Mouse (Mus musculus) hindbrain, embryonic 16.5 days (tissue): ENCODE measurements around the gene Osbpl6. TPM values are rescaled to one million over a fixed set of nuclear protein-coding genes. Genes with fewer than 3 reads are reported as not detected.

Source experiments
- ATAC-seq: fragments of 200-750 bp; cut with Nextera tagmentation; 2 replicates; pipeline ENCODE4 v1.8.0; 2017; ENCODE audit warnings: moderate TSS enrichment, moderate library complexity
- H3K27ac ChIP-seq: fragments of 300-500 bp; sonication (generic); 2 replicates; pipeline ENCODE4 v1.5.1; 2014; ENCODE audit warnings: low read depth, mild to moderate bottlenecking, control low read depth, low read length, moderate library complexity
- H3K27me3 ChIP-seq: fragments of 300-500 bp; sonication (generic); replicated peaks from 2 replicates; pipeline ENCODE4 v1.6.1; 2014; ENCODE audit warnings: low read length; ENCODE audit not compliant: control insufficient read depth, insufficient read depth
- H3K36me3 ChIP-seq: fragments of 300-500 bp; sonication (generic); 2 replicates; pipeline ENCODE4 v1.6.1; 2014; ENCODE audit warnings: mild to moderate bottlenecking, low read length, moderate library complexity, mixed read lengths; ENCODE audit not compliant: control insufficient read depth, insufficient read depth
- H3K4me1 ChIP-seq: fragments of 300-500 bp; sonication (generic); 2 replicates; pipeline ENCODE4 v1.6.1; 2014; ENCODE audit warnings: low read depth, low read length; ENCODE audit not compliant: control insufficient read depth, insufficient read depth
- H3K4me2 ChIP-seq: fragments of 300-500 bp; sonication (generic); 2 replicates; pipeline ENCODE4 v1.6.1; 2014; ENCODE audit warnings: mild to moderate bottlenecking, low read length, control low read depth, moderate library complexity
- H3K4me3 ChIP-seq: fragments of 300-500 bp; sonication (generic); 2 replicates; pipeline ENCODE4 v1.5.1; 2014; ENCODE audit warnings: mild to moderate bottlenecking, low read length, control low read depth, moderate library complexity
- H3K9ac ChIP-seq: fragments of 300-500 bp; sonication (generic); 2 replicates; pipeline ENCODE4 v1.6.1; 2014; ENCODE audit warnings: low read depth, mild to moderate bottlenecking, control low read depth, low read length, moderate library complexity
- H3K9me3 ChIP-seq: fragments of 300-500 bp; sonication (generic); 2 replicates; pipeline ENCODE4 v1.6.1; 2014; ENCODE audit warnings: mild to moderate bottlenecking, low read length, moderate library complexity; ENCODE audit not compliant: control insufficient read depth
- WGBS: fragments of 180-500 bp; shearing (Covaris S2); extraction: QIAGEN DNeasy Blood & Tissue Kit; methylation state at CpG from one replicate; pipeline ENCODE4 v1.1.7; 2014; 5-methylcytosine and 5-hydroxymethylcytosine counted together
- polyA plus RNA-seq: library from polyadenylated mRNA; unstranded; fragments of >200 nt; fragmentation: Nextera tagmentation; extraction: Ambion mirVana; gene quantifications from 2 replicates; pipeline ENCODE4 v1.2.1, GENCODE M21; 2015

Osbpl6 gene
- polyA plus RNA-seq, 1 experiment from 2014 or later = 27.5 TPM

DNA sequence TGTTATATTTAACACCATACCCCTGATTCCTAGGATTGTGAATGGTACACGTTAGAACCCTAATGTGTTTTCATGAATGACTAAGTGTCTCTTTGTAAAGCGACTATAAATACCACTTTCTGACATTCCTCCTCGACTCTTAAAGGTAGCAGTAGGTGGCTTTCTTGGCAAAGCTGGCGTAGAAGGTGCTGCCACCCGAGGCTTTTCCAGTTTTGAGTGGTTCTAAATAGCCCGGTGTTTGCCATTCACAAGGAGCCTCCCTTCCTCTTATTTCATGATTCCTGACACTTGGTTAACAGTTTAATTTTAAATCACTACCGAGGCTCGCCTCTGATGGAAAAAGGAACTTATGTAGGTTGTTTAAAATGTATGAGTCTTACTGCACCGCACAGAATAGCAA lies 64.1 kb downstream of the Osbpl6 start:
- no peaks in the 10 kb centered on the region for H3K4me1 ChIP-seq
- H3K27me3 ChIP-seq = no peaks in the 10 kb centered on the region
- H3K9ac ChIP-seq = no peak overlapping the region
- no peak for ATAC-seq
- H3K4me2 ChIP-seq = no peak overlapping the region
- H3K9me3 ChIP-seq = no peaks in the 10 kb centered on the region
- 77% methylated on average over 9 of the region's 9 CpGs for WGBS
- no peaks in the 10 kb centered on the region for H3K36me3 ChIP-seq
- H3K27ac ChIP-seq = no peak overlapping the region
- no peak overlapping the region for H3K4me3 ChIP-seq

- Histone ChIP-seq H3K4me1 (no peaks in the 10 kb centered on the region), H3K4me3 (no peak overlapping the region), H3K27me3 (no peaks in the 10 kb centered on the region), H3K9ac (no peak overlapping the region), H3K4me2 (no peak overlapping the region), H3K9me3 (no peaks in the 10 kb centered on the region), H3K27ac (no peak overlapping the region), H3K36me3 (no peaks in the 10 kb centered on the region)
- 67% methylated on average over 1 of the region's 1 CpGs for WGBS
- ATAC-seq = no peak
Observed at GRCm38 (mm10) chr2:76475788-76476187, 69.5 kb downstream of the Osbpl6 start.

DNA sequence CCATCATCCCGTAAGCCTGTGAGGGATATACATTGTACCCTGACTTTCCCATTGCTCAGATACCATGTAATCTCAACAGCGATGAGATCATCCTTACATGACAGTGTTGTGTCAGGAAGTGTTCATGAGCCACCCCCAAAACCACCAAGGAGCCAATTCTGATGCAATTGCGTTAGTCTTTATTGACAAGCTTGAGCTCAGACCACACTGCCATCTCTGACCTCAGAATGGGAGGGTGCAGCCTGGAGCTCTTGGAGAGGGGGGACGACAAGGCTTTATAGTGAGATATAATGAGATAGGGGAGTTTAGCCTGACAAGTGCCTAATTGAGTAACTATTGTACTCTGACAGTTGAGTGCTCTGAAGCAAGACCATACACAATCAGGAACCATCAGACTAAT lies 82.5 kb downstream of the Osbpl6 start:
- Histone ChIP-seq H3K4me3 (no peak overlapping the region), H3K9me3 (no peaks in the 10 kb centered on the region), H3K4me2 (no peak overlapping the region), H3K27me3 (no peaks in the 10 kb centered on the region), H3K4me1 (peaks cover 2% of the 10 kb centered on the region), H3K27ac (no peak overlapping the region), H3K9ac (no peak overlapping the region), H3K36me3 (no peaks in the 10 kb centered on the region)
- no peak for ATAC-seq
- 70% methylated on average over 4 of the region's 4 CpGs for WGBS

GRCm38 (mm10) chr2:76490198-76490597 lies 83.9 kb downstream of the Osbpl6 start:
- Histone ChIP-seq H3K9ac (no peak overlapping the region), H3K27ac (no peak overlapping the region)

GRCm38 (mm10) chr2:76491371-76491770 lies 85.1 kb downstream of the Osbpl6 start:
- Histone ChIP-seq H3K9me3 (no peaks in the 10 kb centered on the region), H3K9ac (no peak overlapping the region), H3K4me2 (no peak overlapping the region), H3K36me3 (no peaks in the 10 kb centered on the region), H3K4me3 (no peak overlapping the region), H3K27me3 (no peaks in the 10 kb centered on the region), H3K4me1 (peaks cover 2% of the 10 kb centered on the region), H3K27ac (no peak overlapping the region)
- no peak for ATAC-seq
- 74% methylated on average over 6 of the region's 6 CpGs for WGBS

More at GRCm38 (mm10) chr2:76490198-76490597, 83.9 kb downstream of the Osbpl6 start:
- Histone ChIP-seq H3K4me3 (no peak overlapping the region), H3K9me3 (no peaks in the 10 kb centered on the region), H3K27me3 (no peaks in the 10 kb centered on the region), H3K4me1 (peaks cover 2% of the 10 kb centered on the region), H3K4me2 (no peak overlapping the region), H3K36me3 (no peaks in the 10 kb centered on the region)
- 95% methylated on average over 8 of the region's 8 CpGs for WGBS
- ATAC-seq = no peak

GRCm38 (mm10) chr2:76492224-76492623 lies 85.9 kb downstream of the Osbpl6 start:
- Histone ChIP-seq H3K4me3 (no peak overlapping the region), H3K27me3 (no peaks in the 10 kb centered on the region), H3K9ac (no peak overlapping the region), H3K4me2 (no peak overlapping the region), H3K36me3 (no peaks in the 10 kb centered on the region), H3K9me3 (no peaks in the 10 kb centered on the region), H3K27ac (no peak overlapping the region), H3K4me1 (peaks cover 2% of the 10 kb centered on the region)
- WGBS = 64% methylated on average over 7 of the region's 7 CpGs
- 0 out of 2 replicates have a peak, but pooled peaks have one; percentile 38 for ATAC-seq

DNA sequence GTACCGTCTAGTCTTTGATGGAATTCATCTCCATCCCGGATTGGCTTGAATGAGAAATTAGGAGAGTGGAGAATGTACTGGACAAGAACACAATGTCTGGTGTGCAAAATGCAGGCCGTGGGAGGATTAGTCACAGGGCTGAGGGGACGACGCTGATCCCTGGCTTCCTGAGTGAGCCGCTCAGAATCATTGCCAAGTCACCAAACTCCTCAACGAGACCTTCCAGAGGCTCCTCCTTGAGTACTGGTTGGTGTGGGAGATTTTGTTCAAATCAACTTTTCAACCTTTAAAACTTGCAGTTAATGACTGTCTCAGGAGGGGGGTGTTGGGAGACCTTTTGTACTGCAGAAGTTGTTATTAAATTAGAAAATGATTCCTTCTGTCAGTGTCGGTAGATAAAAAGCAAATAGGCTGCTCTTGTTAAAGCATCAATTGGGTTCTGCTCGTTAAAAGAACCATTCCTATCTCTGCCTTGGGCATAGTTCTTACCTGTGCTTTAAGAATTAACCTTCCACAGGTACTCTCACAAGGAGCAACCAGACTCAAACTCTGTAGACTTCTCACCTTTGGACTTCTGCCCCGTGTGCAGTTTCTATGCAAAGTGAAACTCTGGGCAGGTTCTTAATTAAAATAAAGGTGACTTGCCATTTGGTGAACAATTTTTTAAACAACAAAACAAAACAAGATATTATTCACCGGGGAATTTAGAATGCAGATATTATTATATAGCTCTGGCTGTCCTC lies 89.9 kb downstream of the Osbpl6 start:
- 84% methylated on average over 11 of the region's 11 CpGs for WGBS
- Histone ChIP-seq H3K4me1 (peaks cover 2% of the 10 kb centered on the region), H3K27ac (no peak overlapping the region), H3K9me3 (no peaks in the 10 kb centered on the region), H3K36me3 (no peaks in the 10 kb centered on the region), H3K4me3 (no peak overlapping the region), H3K4me2 (no peak overlapping the region), H3K27me3 (no peaks in the 10 kb centered on the region), H3K9ac (no peak overlapping the region)
- no peak for ATAC-seq

- WGBS = 89% methylated on average over 4 of the region's 4 CpGs
- no peak for ATAC-seq
- H3K4me2 ChIP-seq = no peak overlapping the region
- no peaks in the 10 kb centered on the region for H3K27me3 ChIP-seq
- no peak overlapping the region for H3K4me3 ChIP-seq
- H3K27ac ChIP-seq = no peak overlapping the region
- no peaks in the 10 kb centered on the region for H3K9me3 ChIP-seq
- H3K4me1 ChIP-seq = peaks cover 2% of the 10 kb centered on the region
- H3K36me3 ChIP-seq = no peaks in the 10 kb centered on the region
- no peak overlapping the region for H3K9ac ChIP-seq
Observed at GRCm38 (mm10) chr2:76496749-76497140, 90.4 kb downstream of the Osbpl6 start.

- WGBS = 97% methylated on average over 11 of the region's 11 CpGs
Observed at GRCm38 (mm10) chr2:76498891-76499290, 92.6 kb downstream of the Osbpl6 start.

More at GRCm38 (mm10) chr2:76498891-76499290, 92.6 kb downstream of the Osbpl6 start:
- Histone ChIP-seq H3K9ac (no peak overlapping the region), H3K4me1 (no peaks in the 10 kb centered on the region; the same call in 1 of the 2 replicates), H3K4me3 (no peak overlapping the region), H3K27me3 (no peaks in the 10 kb centered on the region), H3K36me3 (no peaks in the 10 kb centered on the region), H3K9me3 (no peaks in the 10 kb centered on the region), H3K27ac (no peak overlapping the region), H3K4me2 (no peak overlapping the region)
- no peak for ATAC-seq
